Mouse (Mus musculus): ENCODE data around the gene Adora2b.
"Not testable (repeated sequence)": the region's sequence is repeated elsewhere in the genome, so short reads cannot be mapped to it uniquely, and the experiment has no call there.

Gene Adora2b

DNA sequence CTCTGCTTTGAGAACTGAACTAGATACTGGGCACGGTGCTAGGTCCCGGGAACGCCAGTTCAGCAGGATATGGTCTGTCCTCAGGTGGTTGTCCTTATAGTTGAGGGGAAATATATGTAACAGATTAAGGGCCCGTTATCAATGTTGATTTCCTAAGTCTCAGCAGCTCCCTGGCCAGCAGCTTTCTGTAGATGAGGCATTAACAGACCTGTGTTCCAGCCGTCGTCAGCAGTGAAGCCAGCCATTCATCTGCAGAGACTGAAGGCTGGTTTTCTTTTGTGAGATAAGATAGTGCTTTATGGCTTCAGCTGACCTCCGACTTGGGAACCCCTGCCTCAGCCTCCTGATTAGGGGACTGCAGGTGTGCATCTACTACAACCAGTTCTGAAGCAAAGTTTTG is 15.2 kb downstream of the Adora2b start:
- no peak for DNase-seq (ENCODE audit: low read depth, low spot score)

DNA sequence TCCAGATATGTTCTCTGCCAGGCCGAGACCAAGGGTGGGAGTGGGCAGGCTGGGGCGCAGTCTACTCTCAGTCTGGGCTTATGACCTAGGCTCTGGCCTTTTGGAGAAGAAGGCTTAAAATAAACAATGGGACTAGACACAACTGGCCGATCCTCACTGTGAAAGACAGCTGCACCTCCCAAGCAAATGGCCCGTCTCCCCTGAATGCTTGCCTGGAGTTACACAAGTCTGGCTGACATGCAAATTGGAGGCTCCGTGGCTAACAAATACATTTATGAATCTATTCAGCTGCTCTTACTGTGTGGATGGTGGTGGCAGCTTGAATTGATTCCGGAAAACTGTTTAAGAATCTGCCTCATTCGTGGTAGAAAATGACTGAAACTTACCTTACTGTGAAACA is 16.9 kb downstream of the Adora2b start:
- no peak for DNase-seq (ENCODE audit: low read depth, low spot score)

DNA sequence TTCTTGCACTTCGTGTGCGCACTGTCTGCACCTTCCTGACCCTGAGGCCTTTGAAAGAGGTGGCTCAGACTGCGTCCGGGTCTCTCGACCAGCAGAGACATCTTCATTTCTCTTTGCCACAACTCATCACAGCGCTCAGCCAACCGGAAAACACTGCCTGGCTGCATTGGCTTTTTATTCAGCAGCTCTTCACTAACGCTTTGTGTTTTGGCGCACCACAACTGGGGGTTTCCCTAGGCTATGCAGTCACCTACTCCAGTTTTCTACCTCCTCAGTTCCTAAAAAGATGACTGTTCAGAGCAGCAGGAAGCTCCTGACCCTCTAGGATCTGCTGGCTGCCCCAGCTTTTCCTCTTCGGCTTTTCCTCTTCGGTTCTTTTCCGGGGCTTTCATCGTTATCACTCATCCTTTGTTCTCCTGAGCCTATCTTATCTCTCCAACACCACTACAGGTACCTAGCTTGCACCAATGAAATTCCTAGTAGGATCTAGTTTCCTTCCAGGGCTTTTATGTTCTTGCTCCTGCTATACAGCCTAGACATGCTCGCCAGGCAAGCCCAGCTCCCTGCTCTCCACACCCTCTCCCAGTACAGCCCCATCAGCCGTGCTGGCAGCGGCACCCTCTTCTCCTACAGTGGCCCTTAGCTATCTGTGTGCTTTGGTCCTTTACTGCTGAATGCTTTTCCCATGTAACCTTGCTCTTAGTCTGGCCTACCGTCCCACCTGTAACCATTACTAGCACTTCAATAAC is 17.9 kb downstream of the Adora2b start:
- DNase-seq (ENCODE audit: low read depth, low spot score) = no peak

DNA sequence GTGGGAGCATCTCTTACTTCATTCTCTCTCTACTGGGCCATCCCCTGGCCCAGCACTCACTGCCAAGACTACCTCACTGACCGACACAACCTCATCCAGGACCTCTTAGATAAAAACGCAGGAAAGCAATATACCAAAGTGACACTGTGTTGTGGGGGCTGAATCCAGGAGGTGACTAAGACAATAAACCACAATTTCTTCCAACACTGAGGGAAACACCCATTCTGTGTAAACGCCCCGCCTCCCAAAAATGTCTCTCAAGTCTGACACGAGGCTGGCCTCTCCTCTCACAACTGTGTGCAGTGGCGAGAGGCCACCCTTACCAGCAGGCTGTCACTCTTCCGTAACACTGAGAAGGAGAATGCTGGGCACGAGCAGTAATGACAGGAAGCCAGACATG is 19.6 kb downstream of the Adora2b start:
- no peak for DNase-seq (ENCODE audit: low read depth, low spot score)

- no peak for DNase-seq (ENCODE audit: low read depth, low spot score)
Observed at GRCm38 (mm10) chr11:62269097-62269496, 20.3 kb downstream of the Adora2b start.

GRCm38 (mm10) chr11:62270851-62271250 is 22.1 kb downstream of the Adora2b start:
- DNase-seq (ENCODE audit: low read depth, low spot score) = no peak

DNA sequence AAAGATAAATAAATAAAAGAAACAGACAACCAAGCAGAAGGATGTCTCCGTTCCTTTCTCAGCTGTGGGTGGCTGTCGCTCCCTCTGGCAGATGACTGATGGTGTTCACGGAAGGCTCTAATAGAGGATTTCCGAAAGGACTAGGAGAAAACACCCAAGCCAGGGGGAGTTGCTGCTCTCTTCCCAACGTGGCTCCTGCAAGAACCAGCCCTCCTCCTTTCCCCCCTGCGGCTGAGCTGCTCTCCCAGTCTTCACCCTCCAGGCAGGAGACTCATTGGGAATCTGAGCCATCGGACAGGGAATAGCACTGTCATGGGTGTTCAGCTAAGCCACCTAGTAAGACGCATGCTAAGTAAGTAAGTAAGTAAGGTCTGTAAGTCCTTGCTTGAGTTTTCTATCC is 28.3 kb downstream of the Adora2b start:
- DNase-seq (ENCODE audit: low read depth, low spot score) = no peak

- peak; percentile 57 for DNase-seq (ENCODE audit: low read depth, low spot score)
Observed at GRCm38 (mm10) chr11:62278027-62278426, 29.2 kb downstream of the Adora2b start.

GRCm38 (mm10) chr11:62280675-62281600 is 32.2 kb downstream of the Adora2b start, which contains the start of the genes Zswim7 and Ttc19:
Zswim7 (minus strand) TSS chr11:62281375.
Ttc19 (plus strand) TSS chr11:62281473.
- DNase-seq (ENCODE audit: low read depth, low spot score) = peak; percentile 97

GRCm38 (mm10) chr11:62281601-62281997 is 32.8 kb downstream of the Adora2b start:
- DNase-seq (ENCODE audit: low read depth, low spot score) = no peak

- DNase-seq (ENCODE audit: low read depth, low spot score) = not testable (repeated sequence)
Observed at GRCm38 (mm10) chr11:62284020-62284419, 35.2 kb downstream of the Adora2b start.

GRCm38 (mm10) chr11:62285020-62285419 is 36.2 kb downstream of the Adora2b start:
- no peak for DNase-seq (ENCODE audit: low read depth, low spot score)

DNA sequence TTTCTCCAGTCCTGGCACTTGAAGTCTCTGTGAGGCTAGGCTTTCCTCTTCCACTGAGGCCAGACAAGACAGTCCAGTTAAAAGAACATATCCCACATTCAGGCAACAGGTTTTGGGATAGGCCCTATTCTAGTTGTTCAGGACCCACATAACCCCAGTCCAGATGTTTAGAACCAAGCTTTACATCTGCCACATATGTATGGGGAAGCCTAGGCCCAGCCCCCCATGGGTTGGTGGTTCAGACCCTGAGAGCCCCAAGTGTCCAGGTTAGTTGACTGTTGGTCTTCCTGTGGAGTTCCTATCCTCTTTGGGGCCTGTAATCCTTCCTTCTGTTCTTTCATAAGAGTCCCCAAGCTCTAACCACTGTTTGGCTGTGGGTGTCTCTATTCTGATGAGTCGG is 38.9 kb downstream of the Adora2b start:
- no peak for DNase-seq (ENCODE audit: low read depth, low spot score)

GRCm38 (mm10) chr11:62294121-62294520 is 45.3 kb downstream of the Adora2b start:
- no peak for DNase-seq (ENCODE audit: low read depth, low spot score)

DNA sequence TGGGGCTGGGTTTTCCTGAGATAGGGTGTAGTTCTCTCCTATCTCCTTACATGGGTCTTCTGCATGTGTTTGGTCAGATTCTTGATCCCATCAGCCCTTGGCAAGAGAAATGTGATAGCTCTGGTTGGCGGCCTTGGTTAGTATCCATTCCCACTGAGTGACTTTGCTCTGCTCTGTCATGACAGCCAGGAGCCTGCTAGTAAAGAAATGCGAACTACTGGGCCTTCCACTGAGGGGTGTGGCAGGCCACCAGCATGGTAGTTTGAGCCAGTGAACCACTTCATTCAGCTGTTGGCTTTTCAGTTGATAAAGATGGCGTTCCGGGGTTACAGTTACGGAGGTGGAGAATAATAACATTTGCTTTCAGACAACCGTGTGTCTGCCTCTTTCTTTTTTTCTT is 50.1 kb downstream of the Adora2b start:
- no peak for DNase-seq (ENCODE audit: low read depth, low spot score)

DNA sequence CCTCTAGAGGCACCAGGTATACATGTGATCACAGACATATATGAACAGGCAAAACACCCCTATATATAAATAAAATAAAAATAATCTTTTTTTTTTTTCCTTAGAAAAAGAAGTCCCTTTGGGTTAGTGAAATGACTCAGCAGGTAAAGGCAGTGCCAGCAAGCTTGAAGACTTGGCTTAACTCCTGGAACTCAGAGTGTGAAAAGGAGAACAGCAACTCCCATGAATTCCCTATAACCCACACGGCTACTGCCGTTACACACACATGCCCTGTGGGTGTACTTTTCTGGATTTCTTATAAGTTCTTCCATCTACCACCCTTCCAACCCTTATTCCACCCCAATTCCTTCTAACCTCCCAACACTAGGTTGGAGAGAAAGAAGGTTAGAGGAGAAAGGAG is 57.1 kb downstream of the Adora2b start:
- DNase-seq (ENCODE audit: low read depth, low spot score) = no peak

DNA sequence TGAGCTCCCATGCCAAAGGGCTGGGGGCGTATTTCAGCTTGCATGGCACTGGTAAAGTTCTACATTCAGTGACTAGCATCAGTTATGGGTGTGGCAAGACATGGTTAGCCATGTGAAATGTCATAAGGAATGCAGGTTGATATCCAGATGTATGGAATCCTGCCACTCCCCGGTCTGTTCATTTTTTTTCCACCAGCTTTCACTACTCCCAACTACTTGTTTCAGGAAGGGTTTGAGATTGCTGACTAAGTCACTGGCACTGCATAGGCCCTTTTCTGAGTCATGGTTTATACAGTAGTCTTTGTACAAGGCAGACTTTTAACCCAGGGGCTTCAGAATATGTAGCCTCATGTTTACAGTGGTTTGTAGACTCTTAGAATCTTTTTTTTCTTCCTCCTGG is 60.5 kb downstream of the Adora2b start:
- no peak for DNase-seq (ENCODE audit: low read depth, low spot score)

DNA sequence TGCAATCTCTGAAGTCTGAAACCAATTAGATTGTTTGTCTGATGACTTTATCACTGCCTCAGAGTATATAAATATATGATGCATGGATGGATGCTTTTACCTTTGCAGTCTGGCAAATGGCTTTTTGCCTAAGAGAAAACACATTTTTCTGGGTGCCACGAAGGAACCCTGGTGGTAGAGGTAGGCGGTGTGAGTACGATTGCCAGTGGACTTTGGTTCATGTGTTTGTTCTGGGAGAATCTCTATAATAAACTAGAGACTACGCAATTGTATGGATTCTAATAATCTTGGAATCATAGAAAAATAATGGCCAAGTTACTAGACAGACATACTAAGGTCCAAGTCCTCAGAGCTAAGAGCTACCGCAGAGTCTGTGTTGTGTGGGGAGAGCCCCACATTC is 66.2 kb downstream of the Adora2b start:
- no peak for DNase-seq (ENCODE audit: low read depth, low spot score)

Data from CD4-positive helper T cell, adult 2 months (primary cell).